Mouse (Mus musculus): ENCODE measurements around the gene Dync2li1.

- TF ChIP-seq CTCF (IDR thresholded peaks at IDR 0.05; ENCODE audit: low read depth, low read length) = no peak
- TF ChIP-seq POLR2A (IDR thresholded peaks at IDR 0.05; ENCODE audit: borderline replicate concordance, low read depth, low read length) = no peak
Measured at GRCm38 (mm10) chr17:84690111-84690510, 63.8 kb downstream of the Dync2li1 start.

Measured in bone marrow macrophage, adult 2 months (primary cell).